Mouse (Mus musculus): Measurements from ENCODE around the gene Angpt4.

GRCm38 (mm10) chr2:151930389-151931074 is 19.5 kb downstream of the Angpt4 start:
- TF ChIP-seq CTCF (IDR thresholded peaks at IDR 0.05) (peak; percentile 93), POLR2A (IDR thresholded peaks at IDR 0.05; ENCODE audit: insufficient read depth, low read depth, low read length) (no peak)

Measured in heart, adult 2 months (tissue).